In genomic region chr13:83714466-83715307, GRCm38 (mm10) we compare ENCODE assay signal across 8 mouse cellular contexts.
DNase-seq lines count a peak whose midpoint lies in the region; ATAC-seq lines count a peak whose summit lies in the region.

No protein-coding gene starts in this region.

- no peaks in the 10 kb centered on the region for H3K9me3 ChIP-seq in embryonic facial prominence, embryonic 13.5 days
- no peaks in the 10 kb centered on the region for H3K9me3 ChIP-seq in limb, embryonic 13.5 days

- H3K27me3 ChIP-seq in embryonic facial prominence, embryonic 13.5 days, result peaks cover 92% of the 10 kb centered on the region
- peaks cover 94% of the 10 kb centered on the region for H3K27me3 ChIP-seq in limb, embryonic 13.5 days

- peak overlapping the region; percentile 34 for H3K4me3 ChIP-seq in embryonic facial prominence, embryonic 13.5 days
- peak overlapping the region; percentile 38 for H3K4me3 ChIP-seq in limb, embryonic 13.5 days

- no peak overlapping the region for H3K9ac ChIP-seq in embryonic facial prominence, embryonic 13.5 days
- no peak overlapping the region for H3K9ac ChIP-seq in limb, embryonic 13.5 days

- no peaks in the 10 kb centered on the region for H3K36me3 ChIP-seq in embryonic facial prominence, embryonic 13.5 days
- no peaks in the 10 kb centered on the region for H3K36me3 ChIP-seq in limb, embryonic 13.5 days

- no peak overlapping the region for H3K27ac ChIP-seq in embryonic facial prominence, embryonic 13.5 days
- H3K27ac ChIP-seq in limb, embryonic 13.5 days, result no peak overlapping the region

- WGBS in embryonic facial prominence, embryonic 13.5 days, result 1% methylated on average over 22 of the region's 22 CpGs
- 1% methylated on average over 22 of the region's 22 CpGs for WGBS in limb, embryonic 13.5 days

- peak; percentile 63 for DNase-seq in 3T3-L1 (ENCODE audit: low read depth, low spot score)
- peak; percentile 79 for DNase-seq in adrenal gland, postnatal 25 days
- DNase-seq in heart, adult 9 months (ENCODE audit: low spot score in 2 of 2), result peak; percentile 44 to 55
- peak; percentile 83 for DNase-seq in kidney, adult 9 months
- DNase-seq in spleen, postnatal 36 days (ENCODE audit: low spot score in 2 of 2), result peak; percentile 43 to 57

- ATAC-seq in embryonic facial prominence, embryonic 13.5 days (ENCODE audit: insufficient number of reproducible peaks, insufficient read depth, low FRiP score, low TSS enrichment, low read depth), result peak; percentile 53; the same call in 1 of the 2 replicates
- peak; percentile 78; the same call in 1 of the 2 replicates for ATAC-seq in limb, embryonic 13.5 days (ENCODE audit: low FRiP score, low read depth)
- peak; percentile 76 for ATAC-seq in monocyte, adult 5-6 weeks (replicated peaks; ENCODE audit: insufficient number of reproducible peaks, low FRiP score, low TSS enrichment, poor library complexity, severe bottlenecking)

- H3K4me1 ChIP-seq in embryonic facial prominence, embryonic 13.5 days, result peaks cover 6% of the 10 kb centered on the region
- H3K4me1 ChIP-seq in limb, embryonic 13.5 days, result peaks cover 5% of the 10 kb centered on the region

- peak overlapping the region; percentile 56 for H3K4me2 ChIP-seq in embryonic facial prominence, embryonic 13.5 days
- peak overlapping the region; percentile 63 for H3K4me2 ChIP-seq in limb, embryonic 13.5 days (replicated peaks)
